Mouse (Mus musculus) MEL (cell line): Measurements from ENCODE around the gene Rhbdl3.

Experiments
- CHD2 ChIP-seq: IDR thresholded peaks from 2 replicates; pipeline ENCODE4 v1.6.1; 2011; ENCODE audit warnings: low read length, improper control_type of control experiment
- EP300 ChIP-seq, 2 experiments: IDR thresholded peaks; 2 replicates each; pipeline ENCODE4 v1.6.1; 2011; ENCODE audit warnings: improper control_type of control experiment in 2 of 2, low read length in 2 of 2, low read depth in 1 of 2, mild to moderate bottlenecking in 1 of 2
- TBP ChIP-seq: IDR thresholded peaks from 2 replicates; pipeline ENCODE4 v1.8.0; 2011; ENCODE audit warnings: low read depth, low read length, improper control_type of control experiment
- ZC3H11A ChIP-seq: IDR thresholded peaks from 2 replicates; pipeline ENCODE4 v1.6.1; 2012; ENCODE audit warnings: low read depth, mild to moderate bottlenecking, inconsistent platforms, low read length, improper control_type of control experiment

DNA sequence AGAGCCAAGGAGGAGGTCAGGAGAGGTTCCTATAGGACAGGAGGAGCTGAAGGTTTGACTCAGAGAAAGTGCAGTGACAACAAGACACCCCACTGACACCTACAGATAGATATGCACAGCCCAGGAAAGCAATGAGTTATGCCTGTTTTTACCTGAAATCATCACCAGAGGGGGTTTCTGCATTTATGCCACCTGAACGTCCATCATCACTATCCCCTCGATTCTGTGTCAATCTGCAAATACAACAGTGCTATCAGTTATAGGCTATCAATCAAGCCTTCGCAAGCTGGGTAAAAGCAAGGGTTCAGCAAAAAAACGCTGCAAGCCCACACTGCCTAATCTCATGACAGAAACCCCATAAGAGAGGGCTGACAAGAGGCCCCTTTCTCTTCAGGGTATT, 75.9 kb downstream of the Rhbdl3 start:
- no peak for TF ChIP-seq TBP
- no peak for TF ChIP-seq ZC3H11A
- no peak for TF ChIP-seq EP300 (IDR thresholded peaks at IDR 0.05; ENCODE audit: low read depth in 1 of 2, low read length in 2 of 2)
- no peak for TF ChIP-seq CHD2
